Mouse (Mus musculus) myocyte (in vitro differentiated cells): ENCODE measurements around the gene Cmya5. TPM values are rescaled to one million over a fixed set of nuclear protein-coding genes. Genes with fewer than 3 reads are reported as not detected.

Source experiments
- H3K27me3 ChIP-seq: one replicate; pipeline ENCODE4 v1.6.1; 2011; ENCODE audit not compliant: control insufficient read depth, insufficient read depth, insufficient read length
- H3K36me3 ChIP-seq: one replicate; pipeline ENCODE4 v1.6.1; 2011; ENCODE audit not compliant: control insufficient read depth, insufficient read depth
- H3K4me2 ChIP-seq: one replicate; pipeline ENCODE4 v1.6.1; 2011; ENCODE audit warnings: low read depth, control low read depth
- H3K4me3 ChIP-seq: one replicate; pipeline ENCODE4 v1.5.1; 2011; ENCODE audit warnings: mild to moderate bottlenecking, control low read depth, moderate library complexity
- H3K79me2 ChIP-seq: one replicate; pipeline ENCODE4 v1.6.1; 2011; ENCODE audit not compliant: control insufficient read depth, insufficient read depth
- H3ac ChIP-seq: one replicate; pipeline ENCODE4 v1.6.1; 2011; ENCODE audit not compliant: control insufficient read depth, insufficient read length
- CEBPB ChIP-seq: IDR thresholded peaks from 2 replicates; pipeline ENCODE4 v1.6.1; 2011; ENCODE audit warnings: mild to moderate bottlenecking, moderate library complexity; ENCODE audit not compliant: poor library complexity, insufficient read depth, severe bottlenecking
- E2F4 ChIP-seq: IDR thresholded peaks from one replicate; pipeline ENCODE4 v1.6.1; 2011; ENCODE audit warnings: mild to moderate bottlenecking, control low read depth, moderate library complexity; ENCODE audit not compliant: insufficient read depth
- MAX ChIP-seq: IDR thresholded peaks from one replicate; pipeline ENCODE4 v1.6.1; 2011; ENCODE audit warnings: low read depth, mild to moderate bottlenecking, control low read depth
- MYOD1 ChIP-seq, 3 experiments: IDR thresholded peaks; one replicate each; pipeline ENCODE4 v1.6.1; 2011; ENCODE audit warnings: control low read depth in 2 of 3, low read depth in 2 of 3, mild to moderate bottlenecking in 2 of 3, moderate library complexity in 1 of 3; ENCODE audit not compliant: insufficient read length in 2 of 3, control insufficient read depth in 1 of 3
- MYOG ChIP-seq, 3 experiments: IDR thresholded peaks; one replicate each; pipeline ENCODE4 v1.6.1; 2011; ENCODE audit warnings: control low read depth in 2 of 3, low read depth in 2 of 3, mild to moderate bottlenecking in 2 of 3; ENCODE audit not compliant: insufficient read length in 2 of 3, control insufficient read depth in 1 of 3, insufficient read depth in 1 of 3
- POLR2A ChIP-seq: IDR thresholded peaks from one replicate; pipeline ENCODE4 v1.6.1; 2011; ENCODE audit warnings: low read depth, mild to moderate bottlenecking, control low read depth, moderate library complexity; ENCODE audit not compliant: insufficient read length
- POLR2AphosphoS2 ChIP-seq: IDR thresholded peaks from one replicate; pipeline ENCODE4 v1.6.1; 2011; ENCODE audit warnings: low read depth, control low read depth; ENCODE audit not compliant: insufficient read length
- REST ChIP-seq: IDR thresholded peaks from one replicate; pipeline ENCODE4 v1.6.1; 2011; ENCODE audit warnings: mild to moderate bottlenecking, control low read depth, moderate library complexity; ENCODE audit not compliant: insufficient read depth, insufficient read length
- SRF ChIP-seq: IDR thresholded peaks from one replicate; pipeline ENCODE4 v1.6.1; 2011; ENCODE audit warnings: low read depth; ENCODE audit not compliant: control insufficient read depth, insufficient read length
- TCF12 ChIP-seq: IDR thresholded peaks from one replicate; pipeline ENCODE4 v1.6.1; 2011; ENCODE audit warnings: mild to moderate bottlenecking, control low read depth; ENCODE audit not compliant: poor library complexity, insufficient read depth, severe bottlenecking
- TCF3 ChIP-seq: IDR thresholded peaks from one replicate; pipeline ENCODE4 v1.6.1; 2011; ENCODE audit warnings: low read depth, control low read depth; ENCODE audit not compliant: insufficient read length
- USF1 ChIP-seq: IDR thresholded peaks from one replicate; pipeline ENCODE4 v1.6.1; 2011; ENCODE audit warnings: low read depth, mild to moderate bottlenecking, control low read depth, moderate library complexity
- polyA plus RNA-seq: library from polyadenylated mRNA; unstranded; fragments of >200 nt; fragmentation: generic; extraction: Trizol; gene quantifications from one replicate; pipeline ENCODE4 v1.2.1, GENCODE M21; 2012; ENCODE audit warnings: missing spikeins

Cmya5 gene
- polyA plus RNA-seq, 1 experiment, result 0.04 TPM

GRCm38 (mm10) chr13:93000640-93001351, 143.7 kb downstream of the Cmya5 start:
- no peak for TF ChIP-seq POLR2AphosphoS2
- no peak for TF ChIP-seq E2F4
- TF ChIP-seq MYOD1 (IDR thresholded peaks at IDR 0.05; ENCODE audit: control insufficient read depth in 1 of 3, insufficient read length in 2 of 3, low read depth in 2 of 3), result no peak
- no peak for TF ChIP-seq CEBPB
- no peak for TF ChIP-seq REST
- TF ChIP-seq USF1, result no peak
- no peak for TF ChIP-seq MYOG (IDR thresholded peaks at IDR 0.05; ENCODE audit: control insufficient read depth in 1 of 3, insufficient read depth in 1 of 3, insufficient read length in 2 of 3, low read depth in 2 of 3)
- no peak for TF ChIP-seq SRF
- TF ChIP-seq TCF12, result no peak
- TF ChIP-seq POLR2A, result no peak
- Histone ChIP-seq H3K4me3 (no peak overlapping the region), H3K36me3 (no peaks in the 10 kb centered on the region), H3K4me2 (no peak overlapping the region), H3ac (no peak overlapping the region), H3K27me3 (no peaks in the 10 kb centered on the region), H3K79me2 (no peaks in the 10 kb centered on the region)

- Histone ChIP-seq H3K27me3 (no peaks in the 10 kb centered on the region), H3K4me3 (no peak overlapping the region), H3ac (no peak overlapping the region), H3K4me2 (no peak overlapping the region), H3K36me3 (no peaks in the 10 kb centered on the region), H3K79me2 (no peaks in the 10 kb centered on the region)
- no peak for TF ChIP-seq MYOD1 (IDR thresholded peaks at IDR 0.05; ENCODE audit: control insufficient read depth in 1 of 3, insufficient read length in 2 of 3, low read depth in 2 of 3)
- no peak for TF ChIP-seq CEBPB
- TF ChIP-seq SRF, result no peak
- TF ChIP-seq MYOG (IDR thresholded peaks at IDR 0.05; ENCODE audit: control insufficient read depth in 1 of 3, insufficient read depth in 1 of 3, insufficient read length in 2 of 3, low read depth in 2 of 3), result no peak
- no peak for TF ChIP-seq TCF3
- no peak for TF ChIP-seq POLR2AphosphoS2
- TF ChIP-seq USF1, result no peak
- TF ChIP-seq POLR2A, result no peak
- no peak for TF ChIP-seq E2F4
- TF ChIP-seq REST, result no peak
- no peak for TF ChIP-seq MAX
- TF ChIP-seq TCF12, result no peak
These were observed 144.7 kb downstream of the Cmya5 start for GRCm38 (mm10) chr13:92999860-93000259.

GRCm38 (mm10) chr13:92994743-92995142, 149.8 kb downstream of the Cmya5 start:
- Histone ChIP-seq H3K79me2 (no peaks in the 10 kb centered on the region), H3K4me2 (no peak overlapping the region), H3K4me3 (no peak overlapping the region), H3K27me3 (no peaks in the 10 kb centered on the region), H3ac (no peak overlapping the region), H3K36me3 (no peaks in the 10 kb centered on the region)
- TF ChIP-seq MYOG (IDR thresholded peaks at IDR 0.05; ENCODE audit: control insufficient read depth in 1 of 3, insufficient read depth in 1 of 3, insufficient read length in 2 of 3, low read depth in 2 of 3), result no peak
- no peak for TF ChIP-seq E2F4
- no peak for TF ChIP-seq REST

- no peaks in the 10 kb centered on the region for H3K27me3 ChIP-seq
- no peak overlapping the region for H3K4me3 ChIP-seq
- H3K79me2 ChIP-seq, result no peaks in the 10 kb centered on the region
- H3K4me2 ChIP-seq, result no peak overlapping the region
- TF ChIP-seq E2F4 (no peak), CEBPB (no peak), REST (no peak), MYOD1 (IDR thresholded peaks at IDR 0.05; ENCODE audit: control insufficient read depth in 1 of 3, insufficient read length in 2 of 3, low read depth in 2 of 3) (no peak), TCF3 (no peak), POLR2AphosphoS2 (no peak), USF1 (no peak), TCF12 (no peak), SRF (no peak), MAX (no peak), MYOG (IDR thresholded peaks at IDR 0.05; ENCODE audit: control insufficient read depth in 1 of 3, insufficient read depth in 1 of 3, insufficient read length in 2 of 3, low read depth in 2 of 3) (no peak), POLR2A (no peak)
- no peaks in the 10 kb centered on the region for H3K36me3 ChIP-seq
- H3ac ChIP-seq, result no peak overlapping the region
These were observed 151.7 kb downstream of the Cmya5 start for GRCm38 (mm10) chr13:92992823-92993222.

Other genes starting within 250 kb of the Cmya5 start
- 6.3 TPM for gene Tent2, start 47.7 kb upstream of the Cmya5 start, polyA plus RNA-seq
- 3.7 TPM for gene Homer1, start 154.9 kb upstream of the Cmya5 start, polyA plus RNA-seq